Mouse (Mus musculus) central nervous system, embryonic 14 days (tissue): ENCODE measurements around the gene Zfp874a. TPM values are rescaled to one million over a fixed set of nuclear protein-coding genes. Genes with fewer than 3 reads are reported as not detected.

Source experiments
- polyA plus RNA-seq: library from polyadenylated mRNA; depleted of rRNA; stranded (reverse); fragments of >200 nt; gene quantifications from 2 replicates; pipeline ENCODE4 v1.2.3, GENCODE M21; 2012; rRNA removed

The Zfp874a gene
- 2.9 and 3.1 TPM in 2 replicates for polyA plus RNA-seq

GRCm38 (mm10) chr13:67451172-67452020 lies at the start of gene Zfp874a:
TSS of gene Zfp874a (minus strand) at chr13:67451624.

DNA sequence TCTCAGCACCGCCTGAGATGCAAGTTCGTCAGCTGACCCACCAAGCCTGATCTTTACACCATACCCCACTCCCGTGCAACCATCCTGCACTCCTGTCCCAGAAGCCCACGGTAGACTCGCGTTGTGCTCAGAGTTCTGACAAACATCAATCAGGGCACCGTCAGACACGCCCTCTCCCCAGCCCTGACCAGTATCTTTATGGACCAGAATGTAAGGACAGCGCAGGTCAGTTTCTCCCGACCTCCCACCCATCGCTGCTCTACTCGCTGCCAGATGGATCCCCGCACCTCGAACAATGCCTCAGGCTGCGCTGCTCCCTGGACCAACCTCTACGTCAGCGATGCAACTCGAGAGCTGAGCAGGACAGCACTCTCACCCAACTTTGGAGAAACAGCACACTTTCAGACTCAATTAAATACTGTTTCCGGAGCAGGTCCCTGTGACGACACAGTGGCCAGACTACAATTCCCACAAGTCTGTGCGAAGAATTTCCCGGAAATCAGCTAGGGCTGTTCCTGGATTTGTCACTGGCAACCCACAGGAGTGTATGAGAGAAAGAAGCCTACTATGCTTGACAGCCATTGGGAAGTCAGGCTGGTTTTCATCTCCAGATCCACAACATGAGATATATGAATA lies 48.8 kb upstream of the Zfp874a start, which contains the start of gene Zfp58:
TSS of gene Zfp58 (minus strand) at position 472 of the 636 bp plus-strand sequence.

DNA sequence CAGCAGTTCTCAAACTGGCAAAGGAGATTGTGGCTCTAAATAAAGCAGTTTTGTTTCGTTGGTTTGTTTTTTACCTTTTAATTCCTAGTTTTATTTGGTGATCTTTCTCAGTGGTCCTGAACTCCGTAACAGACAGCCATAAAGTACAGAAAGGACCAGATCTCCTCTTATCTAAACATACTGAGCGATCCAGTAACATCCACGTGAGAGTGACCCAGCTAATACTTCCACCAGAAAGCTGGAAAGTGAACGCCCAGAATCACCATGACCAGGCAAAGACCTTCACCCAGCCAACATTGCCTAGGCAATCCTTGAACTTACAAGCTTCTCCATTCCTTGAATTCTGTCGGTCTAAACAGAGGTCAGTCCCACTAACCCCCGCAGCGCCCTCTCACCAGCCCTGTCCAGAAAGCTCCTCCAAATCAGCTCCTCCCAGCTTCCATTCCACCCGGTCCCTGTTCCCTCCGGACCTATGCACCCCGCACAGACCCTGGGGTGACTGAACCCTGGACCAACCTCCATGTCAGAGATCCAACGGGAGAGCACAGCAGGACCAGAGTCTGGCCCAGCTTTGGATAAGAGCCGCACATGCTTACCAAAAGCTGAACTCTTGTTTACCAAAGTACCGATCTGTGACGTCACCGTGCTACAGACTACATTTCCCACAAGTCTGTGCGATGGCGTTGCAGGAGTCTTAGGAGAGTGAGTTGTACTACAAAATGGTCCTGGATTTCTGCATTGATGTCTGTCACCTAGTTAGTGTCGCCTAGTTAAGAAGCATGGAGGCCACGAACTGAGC lies 32.4 kb upstream of the Zfp874a start, which contains the start of gene Zfp874b:
TSS of gene Zfp874b (minus strand) at position 634 of the 799 bp plus-strand sequence.

GRCm38 (mm10) chr13:67421207-67421857 lies 30.1 kb downstream of the Zfp874a start, which contains the start of gene Zfp459:
TSS of gene Zfp459 (minus strand) at chr13:67421418.

DNA sequence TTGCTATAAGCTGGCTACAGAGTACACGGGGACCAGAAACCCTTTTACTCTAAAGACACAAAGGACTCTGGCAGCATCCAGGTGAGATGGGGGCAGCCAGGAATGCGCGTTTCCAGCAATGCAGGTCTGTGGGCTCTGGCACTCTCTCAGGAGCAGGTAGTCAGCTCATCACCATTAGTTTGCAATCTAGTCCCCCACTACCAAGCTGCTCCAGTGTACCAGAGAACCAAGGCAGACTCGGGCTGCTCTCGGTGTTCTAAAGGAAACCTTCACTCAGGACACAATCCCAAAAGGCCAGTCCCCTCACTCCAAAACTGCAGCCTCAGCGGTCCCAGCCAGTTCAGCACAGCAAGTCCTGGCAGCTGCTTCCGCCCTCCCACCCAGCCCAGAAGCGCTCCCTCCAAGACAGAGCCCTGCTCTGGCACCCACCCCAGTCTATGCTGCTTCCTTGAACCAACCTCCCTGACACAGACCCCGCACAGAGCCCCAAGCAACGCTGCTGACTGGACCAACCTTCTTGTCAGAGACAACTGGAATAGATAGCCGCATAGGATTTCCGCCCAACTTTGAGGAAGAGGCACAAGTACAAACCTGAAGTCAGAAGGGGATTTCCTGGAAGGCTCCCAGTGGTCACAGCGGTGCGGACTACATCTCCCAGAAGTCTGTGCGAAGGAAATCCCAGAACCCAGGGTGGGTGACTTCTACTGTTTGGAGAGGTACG lies 52.1 kb downstream of the Zfp874a start, which contains the start of gene Zfp429:
TSS of gene Zfp429 (minus strand) at position 637 of the 721 bp plus-strand sequence.

DNA sequence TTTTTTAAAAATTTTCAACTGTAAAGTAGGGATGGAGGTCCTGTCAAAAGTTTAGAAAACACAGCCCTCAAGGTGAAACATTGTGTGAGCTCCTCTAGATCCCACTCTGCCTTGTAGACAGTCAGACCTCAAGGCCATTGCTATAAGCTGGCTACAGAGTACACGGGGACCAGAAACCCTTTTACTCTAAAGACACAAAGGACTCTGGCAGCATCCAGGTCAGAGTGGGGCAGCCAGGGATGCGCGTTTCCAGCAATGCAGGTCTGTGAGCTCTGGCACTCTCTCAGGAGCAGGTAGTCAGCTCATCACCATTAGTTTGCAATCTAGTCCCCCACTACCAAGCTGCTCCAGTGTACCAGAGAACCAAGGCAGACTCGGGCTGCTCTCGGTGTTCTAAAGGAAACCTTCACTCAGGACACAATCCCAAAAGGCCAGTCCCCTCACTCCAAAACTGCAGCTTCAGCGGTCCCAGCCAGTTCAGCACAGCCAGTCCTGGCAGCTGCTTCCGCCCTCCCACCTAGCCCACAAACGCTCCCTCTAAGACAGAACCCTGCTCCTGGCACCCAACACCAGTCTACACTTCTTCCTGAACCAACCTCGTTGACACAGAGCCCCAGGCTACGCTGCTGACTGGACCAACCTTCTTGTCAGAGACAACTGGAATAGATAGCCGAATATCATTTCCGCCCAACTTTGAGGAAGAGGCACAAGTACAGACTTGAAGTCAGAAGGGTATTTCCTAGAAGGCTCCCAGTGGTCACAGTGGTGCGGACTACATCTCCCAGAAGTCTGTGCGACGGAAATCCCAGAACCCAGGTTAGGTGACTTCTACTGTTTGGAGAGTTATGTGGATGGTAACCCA lies 76.1 kb downstream of the Zfp874a start, which contains the start of the genes Gm28041 and Zfp456:
TSS of gene Gm28041 (minus strand) at position 684 of the 862 bp plus-strand sequence.
TSS of gene Zfp456 (minus strand) at position 761 of the 862 bp plus-strand sequence.

Other genes with a start within 250 kb of the Zfp874a start
- gene Zfp458, start 173.2 kb downstream of the Zfp874a start, polyA plus RNA-seq: 3.0 and 3.6 TPM in 2 replicates
- 2.1 and 2.5 TPM in 2 replicates for gene Zfp457, start 145.1 kb downstream of the Zfp874a start, polyA plus RNA-seq
- 2.3 and 2.5 TPM in 2 replicates for gene Zfp595, start 119.1 kb downstream of the Zfp874a start, polyA plus RNA-seq
- not detected in 2 replicates for gene Gm28044, start 91.1 kb downstream of the Zfp874a start, polyA plus RNA-seq
- 0.59 and 0.71 TPM in 2 replicates for gene Zfp953, start 91.0 kb downstream of the Zfp874a start, polyA plus RNA-seq
- gene Gm28041, start 75.9 kb downstream of the Zfp874a start, polyA plus RNA-seq: 0.18 TPM in 1 of 2 replicates, not detected in the other
- 0.47 and 0.48 TPM in 2 replicates for gene Zfp456, start 75.8 kb downstream of the Zfp874a start, polyA plus RNA-seq
- gene Zfp429, start 51.8 kb downstream of the Zfp874a start, polyA plus RNA-seq: 3.7 and 5.1 TPM in 2 replicates
- gene Zfp459, start 30.2 kb downstream of the Zfp874a start, polyA plus RNA-seq: 0.84 and 1.1 TPM in 2 replicates
- 3.9 and 4.0 TPM in 2 replicates for gene Zfp874b, start 32.6 kb upstream of the Zfp874a start, polyA plus RNA-seq
- 5.7 and 6.2 TPM in 2 replicates for gene Zfp58, start 48.9 kb upstream of the Zfp874a start, polyA plus RNA-seq
- 0.05 TPM in 1 of 2 replicates, not detected in the other for gene Gm26965, start 74.5 kb upstream of the Zfp874a start, polyA plus RNA-seq
- gene Zfp87, start 74.6 kb upstream of the Zfp874a start, polyA plus RNA-seq: 23.0 and 23.8 TPM in 2 replicates
- 8.4 and 9.1 TPM in 2 replicates for gene Zfp748, start 102.2 kb upstream of the Zfp874a start, polyA plus RNA-seq
- gene Zfp729b, start 158.1 kb upstream of the Zfp874a start, polyA plus RNA-seq: 2.8 and 3.0 TPM in 2 replicates
- gene Gm49345, start 186.1 kb upstream of the Zfp874a start, polyA plus RNA-seq: not detected in 2 replicates
- 3.4 and 4.6 TPM in 2 replicates for gene Zfp729a, start 186.2 kb upstream of the Zfp874a start, polyA plus RNA-seq
- gene Zfp738, start 235.4 kb upstream of the Zfp874a start, polyA plus RNA-seq: 9.3 and 10.6 TPM in 2 replicates